Mouse (Mus musculus) limb, embryonic 11.5 days (tissue): Measurements from ENCODE around the gene Slc7a5. TPM values are rescaled to one million over a fixed set of nuclear protein-coding genes. Genes with fewer than 3 reads are reported as not detected.

Source experiments
- ATAC-seq: fragments of 200-750 bp; cut with Nextera tagmentation; 2 replicates; pipeline ENCODE4 v1.8.0; 2017; ENCODE audit warnings: low read depth; ENCODE audit not compliant: insufficient number of reproducible peaks, low FRiP score, low TSS enrichment
- DNase-seq: peaks from one replicate; pipeline ENCODE4 v3.0.0-alpha.2; 2015; ENCODE audit warnings: low spot score
- H3K27ac ChIP-seq: fragments of 300-500 bp; sonication (generic); replicated peaks from 2 replicates; pipeline ENCODE4 v1.5.1; 2014; ENCODE audit warnings: low read depth, mild to moderate bottlenecking, low read length
- H3K27me3 ChIP-seq: fragments of 300-500 bp; sonication (generic); 2 replicates; pipeline ENCODE4 v1.6.1; 2014; ENCODE audit warnings: mild to moderate bottlenecking, low read length, mixed read lengths; ENCODE audit not compliant: control insufficient read depth, insufficient read depth
- H3K36me3 ChIP-seq: fragments of 300-500 bp; sonication (generic); 2 replicates; pipeline ENCODE4 v1.6.1; 2014; ENCODE audit warnings: mild to moderate bottlenecking, low read length, moderate library complexity, mixed read lengths; ENCODE audit not compliant: control insufficient read depth, insufficient read depth
- H3K4me1 ChIP-seq: fragments of 300-500 bp; sonication (generic); 2 replicates; pipeline ENCODE4 v1.6.1; 2014; ENCODE audit warnings: low read length, mixed read lengths; ENCODE audit not compliant: control insufficient read depth, insufficient read depth
- H3K4me2 ChIP-seq: fragments of 300-500 bp; sonication (generic); 2 replicates; pipeline ENCODE4 v1.6.1; 2014; ENCODE audit warnings: low read depth, mild to moderate bottlenecking, moderate library complexity; ENCODE audit not compliant: severe bottlenecking
- H3K4me3 ChIP-seq: fragments of 300-500 bp; sonication (generic); 2 replicates; pipeline ENCODE4 v1.5.1; 2014; ENCODE audit warnings: low read depth, low read length
- H3K9ac ChIP-seq: fragments of 300-500 bp; sonication (generic); 2 replicates; pipeline ENCODE4 v1.6.1; 2014; ENCODE audit warnings: mild to moderate bottlenecking, low read length
- H3K9me3 ChIP-seq: fragments of 300-500 bp; sonication (generic); 2 replicates; pipeline ENCODE4 v1.6.1; 2016; ENCODE audit warnings: low read length; ENCODE audit not compliant: control insufficient read depth
- WGBS: fragments of 180-500 bp; shearing (Covaris S2); extraction: QIAGEN DNeasy Blood & Tissue Kit; methylation state at CpG from one replicate; pipeline ENCODE4 v1.1.7; 2014; 5-methylcytosine and 5-hydroxymethylcytosine counted together
- polyA plus RNA-seq: library from polyadenylated mRNA; unstranded; fragments of >200 nt; fragmentation: Nextera tagmentation; extraction: Ambion mirVana; gene quantifications from 2 replicates; pipeline ENCODE4 v1.2.1, GENCODE M21; 2014

Slc7a5 gene
- polyA plus RNA-seq, 1 experiment from 2014 or later = 15.2 TPM

- DNase-seq = peak; percentile 64
- H3K27ac ChIP-seq = peak overlapping the region; percentile 92
- under 1% methylated on average over 66 of the region's 97 CpGs for WGBS
- peak overlapping the region; percentile 92 for H3K9ac ChIP-seq
- no peaks in the 10 kb centered on the region for H3K9me3 ChIP-seq
- peak overlapping the region; percentile 90 for H3K4me3 ChIP-seq
- peaks cover 6% of the 10 kb centered on the region; the same call in 1 of the 2 replicates for H3K36me3 ChIP-seq
- H3K4me2 ChIP-seq = peak overlapping the region; percentile 93
- H3K4me1 ChIP-seq = peaks cover 23% of the 10 kb centered on the region
- no peak for ATAC-seq
- H3K27me3 ChIP-seq = no peaks in the 10 kb centered on the region
Observed at GRCm38 (mm10) chr8:121950749-121951655, 43.5 kb upstream of the Slc7a5 start.

DNA sequence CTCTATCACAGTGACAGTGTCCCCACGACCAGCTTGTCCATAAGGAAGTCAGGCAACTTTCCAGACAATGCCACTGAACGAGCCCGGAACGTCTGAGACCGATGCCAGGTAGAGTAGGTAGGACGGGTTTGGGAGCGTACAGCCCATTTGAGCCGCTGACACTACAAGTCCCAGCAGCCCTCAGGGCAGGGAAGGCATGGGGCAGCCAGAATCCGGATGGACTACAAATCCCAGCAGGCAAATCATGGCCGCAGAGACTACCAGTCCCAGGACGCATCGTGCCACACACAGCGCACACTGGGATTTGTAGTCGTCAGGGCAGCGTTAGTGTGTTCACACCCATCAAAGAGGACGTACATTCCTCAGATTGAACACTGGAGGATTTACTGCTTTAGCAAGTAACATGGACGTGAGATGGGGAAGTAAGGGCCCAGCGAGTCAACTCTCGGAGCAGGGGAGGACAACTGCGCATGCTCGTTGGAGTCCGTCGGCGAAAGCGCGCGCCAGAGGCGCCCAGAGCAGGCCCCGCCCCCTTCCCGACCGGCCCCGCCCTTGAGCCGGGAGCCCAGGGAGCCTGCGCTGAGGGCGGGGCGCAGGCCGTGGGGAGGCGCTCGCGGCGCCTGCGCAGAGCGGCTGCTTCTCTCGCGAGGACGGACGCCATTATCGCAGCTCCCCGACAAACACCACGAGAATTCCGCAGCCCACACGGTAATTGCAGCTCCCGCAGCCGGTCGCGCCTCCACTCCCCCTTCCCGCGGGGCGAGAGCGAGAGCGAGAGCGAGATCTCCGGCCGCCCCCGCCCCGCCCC lies 42.7 kb upstream of the Slc7a5 start:
- peaks cover 23% of the 10 kb centered on the region for H3K4me1 ChIP-seq
- under 1% methylated on average over 62 of the region's 66 CpGs for WGBS
- ATAC-seq = peak; percentile 91

DNA sequence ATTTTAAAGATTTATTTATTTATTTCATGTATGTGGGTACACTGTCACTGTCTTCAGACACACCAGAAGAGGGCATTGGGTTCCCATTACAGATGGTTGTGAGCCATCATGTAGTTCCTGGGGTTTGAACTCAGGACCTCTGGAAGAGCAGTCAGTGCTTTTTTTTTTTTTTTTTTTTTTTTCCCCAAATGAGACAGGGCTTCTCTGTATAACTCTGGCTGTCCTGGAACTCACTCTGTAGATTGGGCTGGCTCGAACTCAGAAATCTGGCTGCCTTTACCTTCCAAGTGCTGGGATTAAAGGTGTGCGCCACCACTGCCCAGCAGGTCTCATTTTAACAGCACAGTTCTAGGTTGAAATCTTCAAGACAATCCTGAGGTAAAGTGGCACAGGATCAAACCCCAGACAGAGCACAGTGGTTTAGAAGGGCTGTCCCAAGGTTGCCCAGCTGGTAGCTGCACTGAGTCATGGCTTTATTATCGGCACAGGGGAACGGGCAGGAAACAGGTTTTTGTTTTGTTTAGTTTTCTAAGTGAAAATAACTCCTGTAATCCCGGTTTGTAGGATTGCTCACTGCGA lies 41.8 kb upstream of the Slc7a5 start, which contains the start of gene Banp:
Gene Banp (plus strand): TSS at position 529 of the 579 bp plus-strand sequence.
- H3K4me1 ChIP-seq = peaks cover 23% of the 10 kb centered on the region
- peaks cover 4% of the 10 kb centered on the region; the same call in 1 of the 2 replicates for H3K36me3 ChIP-seq
- no peaks in the 10 kb centered on the region for H3K27me3 ChIP-seq
- H3K27ac ChIP-seq = peak within 1 kb of the TSS; percentile 92
- peak within 1 kb of the TSS; percentile 93 for H3K4me2 ChIP-seq
- ATAC-seq = no peak
- peak within 1 kb of the TSS; percentile 90 for H3K4me3 ChIP-seq
- 67% methylated on average over 6 of the region's 6 CpGs for WGBS
- H3K9me3 ChIP-seq = no peaks in the 10 kb centered on the region
- peak within 1 kb of the TSS; percentile 92 for H3K9ac ChIP-seq
- no peak for DNase-seq

More for the DNA sequence above, 42.7 kb upstream of the Slc7a5 start:
- Histone ChIP-seq H3K36me3 (peaks cover 6% of the 10 kb centered on the region; the same call in 1 of the 2 replicates), H3K27ac (peak overlapping the region; percentile 92), H3K4me3 (peak overlapping the region; percentile 90), H3K4me2 (peak overlapping the region; percentile 93), H3K9me3 (no peaks in the 10 kb centered on the region), H3K27me3 (no peaks in the 10 kb centered on the region), H3K9ac (peak overlapping the region; percentile 92)
- peak; percentile 98 for DNase-seq

DNA sequence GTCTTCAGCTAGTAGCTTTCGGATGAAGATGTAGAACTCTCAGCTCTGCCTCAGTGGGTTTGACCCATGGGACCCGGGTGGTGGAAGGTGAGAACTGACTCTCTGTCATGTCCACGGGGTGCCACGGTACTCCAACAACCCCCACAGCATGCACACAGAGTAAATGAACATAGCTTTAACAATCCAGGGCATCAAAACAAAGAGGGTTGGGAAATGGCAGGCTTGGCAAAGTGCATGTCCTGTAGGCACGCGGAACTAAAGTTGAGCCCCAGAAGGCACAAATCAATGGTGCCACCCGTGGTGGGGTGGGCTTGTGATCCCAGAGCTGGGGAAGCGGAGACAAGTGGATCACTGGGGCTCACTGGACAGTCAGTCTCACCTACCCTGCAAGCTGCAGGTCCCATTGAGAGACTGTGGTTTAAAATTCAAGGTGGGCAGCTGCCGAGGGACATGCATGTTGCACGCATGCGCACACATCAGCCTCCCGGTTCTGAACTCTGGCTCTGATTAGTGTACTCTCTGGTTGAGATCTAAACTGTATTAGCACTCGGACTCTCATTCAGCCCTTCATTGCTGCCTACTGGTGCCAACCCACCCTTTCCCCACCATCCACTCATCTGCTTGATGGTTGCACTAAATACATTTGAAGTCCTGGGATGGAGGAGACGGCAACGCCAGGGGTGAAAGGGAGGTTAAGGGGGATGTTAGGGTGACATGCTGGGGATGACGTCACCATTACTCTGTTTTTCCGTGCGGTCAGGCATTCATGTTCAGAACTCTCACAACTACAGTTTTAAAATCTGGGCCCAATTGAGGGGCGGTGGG lies 41.0 kb upstream of the Slc7a5 start:
- Histone ChIP-seq H3K9ac (peak overlapping the region; percentile 53; the same call in 1 of the 2 replicates), H3K4me3 (peak overlapping the region; percentile 32)

GRCm38 (mm10) chr8:121947753-121948141 lies 40.3 kb upstream of the Slc7a5 start:
- H3K9me3 ChIP-seq = no peaks in the 10 kb centered on the region
- H3K4me3 ChIP-seq = peak overlapping the region; percentile 32
- no peaks in the 10 kb centered on the region for H3K27me3 ChIP-seq
- no peaks in the 10 kb centered on the region for H3K36me3 ChIP-seq
- H3K4me2 ChIP-seq = peak overlapping the region; percentile 72
- WGBS = under 1% methylated on average over 18 of the region's 18 CpGs
- peak overlapping the region; percentile 88 for H3K27ac ChIP-seq
- peak overlapping the region; percentile 67 for H3K9ac ChIP-seq
- ATAC-seq = peak; percentile 49; the same call in 1 of the 2 replicates
- H3K4me1 ChIP-seq = peaks cover 23% of the 10 kb centered on the region
- DNase-seq = peak; percentile 96

More for the DNA sequence above, 41.0 kb upstream of the Slc7a5 start:
- Histone ChIP-seq H3K36me3 (peaks cover 4% of the 10 kb centered on the region; the same call in 1 of the 2 replicates), H3K27me3 (no peaks in the 10 kb centered on the region), H3K4me2 (peak overlapping the region; percentile 72), H3K9me3 (no peaks in the 10 kb centered on the region), H3K27ac (peak overlapping the region; percentile 88), H3K4me1 (peaks cover 23% of the 10 kb centered on the region)
- WGBS = 60% methylated on average over 19 of the region's 19 CpGs
- no peak for ATAC-seq
- no peak for DNase-seq

- WGBS = 28% methylated on average over 19 of the region's 19 CpGs
- H3K4me1 ChIP-seq = peaks cover 23% of the 10 kb centered on the region
- H3K4me2 ChIP-seq = peak overlapping the region; percentile 72
Observed at GRCm38 (mm10) chr8:121947047-121947752, 39.7 kb upstream of the Slc7a5 start.

GRCm38 (mm10) chr8:121946351-121946750 lies 38.9 kb upstream of the Slc7a5 start:
- Histone ChIP-seq H3K9me3 (no peaks in the 10 kb centered on the region), H3K4me1 (peaks cover 21% of the 10 kb centered on the region), H3K4me3 (no peak overlapping the region), H3K4me2 (no peak overlapping the region), H3K9ac (no peak overlapping the region), H3K27me3 (no peaks in the 10 kb centered on the region), H3K27ac (no peak overlapping the region), H3K36me3 (no peaks in the 10 kb centered on the region)
- DNase-seq (no peak), ATAC-seq (no peak)
- WGBS = 83% methylated on average over 7 of the region's 7 CpGs

More at GRCm38 (mm10) chr8:121947047-121947752, 39.7 kb upstream of the Slc7a5 start:
- Histone ChIP-seq H3K4me3 (peak overlapping the region; percentile 32), H3K27me3 (no peaks in the 10 kb centered on the region), H3K9me3 (no peaks in the 10 kb centered on the region), H3K9ac (peak overlapping the region; percentile 67), H3K27ac (peak overlapping the region; percentile 88), H3K36me3 (no peaks in the 10 kb centered on the region)
- no peak for DNase-seq
- ATAC-seq = no peak
